Mouse (Mus musculus) lung, embryonic 14.5 days (tissue): ENCODE measurements around the gene Gpr1. TPM values are rescaled to one million over a fixed set of nuclear protein-coding genes. Genes with fewer than 3 reads are reported as not detected.
A peak's percentile ranks its signal among the peaks of the same experiment; 100 is the strongest.

Experiments used
- ATAC-seq: fragments of 200-750 bp; cut with Nextera tagmentation; 2 replicates; pipeline ENCODE4 v1.8.0; 2017; ENCODE audit warnings: mild to moderate bottlenecking, moderate TSS enrichment, moderate library complexity; ENCODE audit not compliant: insufficient read depth
- DNase-seq: peaks from one replicate; pipeline ENCODE4 v3.0.0-alpha.2; 2015
- H3K27ac ChIP-seq: fragments of 300-500 bp; sonication (generic); 2 replicates; pipeline ENCODE4 v1.5.1; 2014; ENCODE audit warnings: low read depth, mild to moderate bottlenecking, moderate library complexity
- H3K27me3 ChIP-seq: fragments of 300-500 bp; sonication (generic); 2 replicates; pipeline ENCODE4 v1.6.1; 2014; ENCODE audit warnings: low read length, control low read depth; ENCODE audit not compliant: insufficient read depth
- H3K36me3 ChIP-seq: fragments of 300-500 bp; sonication (generic); 2 replicates; pipeline ENCODE4 v1.6.1; 2014; ENCODE audit warnings: control low read depth; ENCODE audit not compliant: insufficient read depth
- H3K4me1 ChIP-seq: fragments of 300-500 bp; sonication (generic); 2 replicates; pipeline ENCODE4 v1.6.1; 2014; ENCODE audit warnings: antibody characterized with exemption, control low read depth; ENCODE audit not compliant: insufficient read depth
- H3K4me2 ChIP-seq: fragments of 300-500 bp; sonication (generic); 2 replicates; pipeline ENCODE4 v1.6.1; 2014; ENCODE audit warnings: mild to moderate bottlenecking
- H3K4me3 ChIP-seq: fragments of 300-500 bp; sonication (generic); 2 replicates; pipeline ENCODE4 v1.5.1; 2014; ENCODE audit warnings: low read depth, low read length
- H3K9ac ChIP-seq: fragments of 300-500 bp; sonication (generic); 2 replicates; pipeline ENCODE4 v1.6.1; 2014
- H3K9me3 ChIP-seq: fragments of 300-500 bp; sonication (generic); 2 replicates; pipeline ENCODE4 v1.6.1; 2016; ENCODE audit warnings: low read depth, low read length, control low read depth
- CTCF ChIP-seq: IDR thresholded peaks from 2 replicates; pipeline ENCODE4 v1.5.1; 2016; ENCODE audit warnings: antibody characterized with exemption, low read depth
- WGBS: fragments of 180-500 bp; shearing (Covaris S2); extraction: QIAGEN DNeasy Blood & Tissue Kit; methylation state at CpG from one replicate; pipeline ENCODE4 v1.1.7; 2014; 5-methylcytosine and 5-hydroxymethylcytosine counted together
- polyA plus RNA-seq: library from polyadenylated mRNA; unstranded; fragments of >200 nt; fragmentation: Nextera tagmentation; extraction: Ambion mirVana; gene quantifications from 2 replicates; pipeline ENCODE4 v1.2.1, GENCODE M21; 2014

Gene Gpr1
- polyA plus RNA-seq, 1 experiment from 2014 or later, result not detected

- WGBS, result 11% methylated on average over 5 of the region's 5 CpGs
- H3K4me1 ChIP-seq, result no peaks in the 10 kb centered on the region
- H3K36me3 ChIP-seq, result no peaks in the 10 kb centered on the region
- no peak overlapping the region for H3K4me3 ChIP-seq
- DNase-seq (peak; percentile 16), ATAC-seq (no peak)
- H3K4me2 ChIP-seq, result no peak overlapping the region
- H3K9ac ChIP-seq, result no peak overlapping the region
- no peaks in the 10 kb centered on the region for H3K9me3 ChIP-seq
- H3K27me3 ChIP-seq, result peaks cover 82% of the 10 kb centered on the region
- TF ChIP-seq CTCF, result no peak
- no peak overlapping the region for H3K27ac ChIP-seq
Observed at GRCm38 (mm10) chr1:63256083-63256482, 41.7 kb upstream of the Gpr1 start.

GRCm38 (mm10) chr1:63255101-63255500, 40.8 kb upstream of the Gpr1 start:
- H3K9me3 ChIP-seq, result no peaks in the 10 kb centered on the region
- ATAC-seq (no peak), DNase-seq (peak; percentile 73)
- H3K27ac ChIP-seq, result no peak overlapping the region
- no peaks in the 10 kb centered on the region for H3K4me1 ChIP-seq
- H3K9ac ChIP-seq, result no peak overlapping the region
- no peak overlapping the region for H3K4me3 ChIP-seq
- WGBS, result 26% methylated on average over 4 of the region's 4 CpGs
- no peak overlapping the region for H3K4me2 ChIP-seq
- no peak for TF ChIP-seq CTCF
- no peaks in the 10 kb centered on the region for H3K36me3 ChIP-seq
- peaks cover 84% of the 10 kb centered on the region for H3K27me3 ChIP-seq

GRCm38 (mm10) chr1:63253291-63253690, 38.9 kb upstream of the Gpr1 start:
- peaks cover 89% of the 10 kb centered on the region for H3K27me3 ChIP-seq
- no peaks in the 10 kb centered on the region for H3K36me3 ChIP-seq
- peaks cover 3% of the 10 kb centered on the region; the same call in 1 of the 2 replicates for H3K9me3 ChIP-seq
- whole genome bisulfite sequencing, result 37% methylated on average over 5 of the region's 5 CpGs
- no peak overlapping the region for H3K9ac ChIP-seq
- no peak for TF ChIP-seq CTCF
- ATAC-seq, result no peak
- no peak for DNase-seq
- H3K4me2 ChIP-seq, result no peak overlapping the region
- H3K4me1 ChIP-seq, result no peaks in the 10 kb centered on the region
- no peak overlapping the region for H3K27ac ChIP-seq
- no peak overlapping the region for H3K4me3 ChIP-seq

DNA sequence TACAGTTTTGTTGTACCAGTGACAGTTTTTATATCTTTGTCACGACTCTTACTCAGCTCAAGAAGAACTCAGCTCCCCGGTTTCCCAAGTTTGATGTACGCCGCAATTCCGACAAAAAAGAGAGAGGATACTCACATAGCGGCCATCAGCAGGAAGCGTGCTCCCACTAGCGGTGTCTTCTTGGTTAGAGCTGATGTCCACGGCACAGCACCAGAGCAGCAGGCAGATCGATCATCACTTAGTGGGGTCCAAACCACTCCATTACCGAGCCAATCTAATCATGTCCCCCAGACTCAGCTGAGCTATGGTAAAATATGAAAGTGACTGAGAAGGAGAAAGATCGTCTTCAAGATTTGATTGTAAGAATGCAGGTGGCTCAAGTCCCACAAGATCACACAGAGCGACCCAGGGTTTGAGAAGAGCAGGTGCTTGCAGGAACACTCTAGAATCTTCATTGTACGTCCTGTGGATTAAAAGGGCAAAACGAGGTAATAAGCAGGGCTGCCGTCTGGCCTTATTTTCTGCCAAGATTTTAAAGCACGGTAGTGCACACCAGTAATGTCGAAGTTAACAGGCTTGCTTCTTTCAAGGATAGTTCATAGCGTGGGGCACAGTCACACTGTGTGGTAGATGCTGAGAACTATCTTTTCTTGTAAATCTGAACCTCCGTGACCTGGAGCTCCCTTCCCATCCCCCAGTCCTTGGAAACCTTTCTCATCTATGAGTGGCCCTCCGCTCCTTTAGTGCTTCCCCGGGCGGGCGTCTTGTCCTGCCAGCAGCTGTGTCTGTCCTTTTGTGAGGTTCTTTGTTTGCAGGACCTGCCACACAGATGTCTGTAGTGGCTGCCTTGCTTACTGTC, 38.2 kb upstream of the Gpr1 start:
- ATAC-seq (peak; percentile 39; the same call in 1 of the 2 replicates), DNase-seq (peak; percentile 47)
- no peaks in the 10 kb centered on the region for H3K4me1 ChIP-seq
- no peak overlapping the region for H3K4me3 ChIP-seq
- no peaks in the 10 kb centered on the region for H3K36me3 ChIP-seq
- 37% methylated on average over 24 of the region's 24 CpGs for WGBS
- no peak overlapping the region for H3K4me2 ChIP-seq
- H3K9ac ChIP-seq, result no peak overlapping the region
- H3K27ac ChIP-seq, result no peak overlapping the region
- H3K9me3 ChIP-seq, result peaks cover 3% of the 10 kb centered on the region; the same call in 1 of the 2 replicates
- peaks cover 91% of the 10 kb centered on the region for H3K27me3 ChIP-seq
- peak; percentile 45 for TF ChIP-seq CTCF

DNA sequence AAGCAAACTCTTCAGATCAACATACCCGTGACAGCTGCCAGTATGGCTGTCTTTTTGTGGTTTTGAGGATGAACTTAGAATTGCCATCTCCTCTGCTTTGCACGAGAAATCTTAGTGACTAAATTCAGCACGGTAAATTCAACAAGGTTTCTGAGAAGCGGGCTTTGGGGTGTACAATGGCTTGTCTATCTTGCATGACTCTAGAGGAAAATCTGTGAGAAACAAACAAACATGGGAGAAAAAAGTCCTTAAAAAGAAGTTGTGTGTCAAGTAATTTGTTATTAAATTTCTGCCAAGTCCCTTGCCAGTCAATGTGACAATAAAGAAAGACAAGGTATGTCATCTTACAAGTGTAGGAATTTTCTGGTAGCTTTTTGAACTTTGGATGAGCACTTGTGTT, 34.9 kb upstream of the Gpr1 start:
- no peaks in the 10 kb centered on the region for H3K36me3 ChIP-seq
- no peak overlapping the region for H3K9ac ChIP-seq
- H3K4me2 ChIP-seq, result no peak overlapping the region
- H3K9me3 ChIP-seq, result peaks cover 3% of the 10 kb centered on the region; the same call in 1 of the 2 replicates
- 48% methylated on average over 4 of the region's 4 CpGs for WGBS
- TF ChIP-seq CTCF, result no peak
- no peaks in the 10 kb centered on the region for H3K4me1 ChIP-seq
- no peak for ATAC-seq
- no peak for DNase-seq
- H3K27me3 ChIP-seq, result peaks cover 80% of the 10 kb centered on the region
- H3K4me3 ChIP-seq, result no peak overlapping the region
- H3K27ac ChIP-seq, result no peak overlapping the region

- no peak for TF ChIP-seq CTCF
- DNase-seq (no peak), ATAC-seq (0 out of 2 replicates have a peak, but pooled peaks have one; percentile 12)
- Histone ChIP-seq H3K4me2 (peak overlapping the region; percentile 58), H3K4me3 (peak overlapping the region; percentile 28), H3K27ac (no peak overlapping the region), H3K9ac (no peak overlapping the region), H3K36me3 (no peaks in the 10 kb centered on the region), H3K4me1 (no peaks in the 10 kb centered on the region), H3K9me3 (peaks cover 3% of the 10 kb centered on the region; the same call in 1 of the 2 replicates), H3K27me3 (peaks cover 72% of the 10 kb centered on the region)
- WGBS, result 3% methylated on average over 44 of the region's 44 CpGs
Observed at GRCm38 (mm10) chr1:63248360-63248851, 34.1 kb upstream of the Gpr1 start.

- 1% methylated on average over 18 of the region's 18 CpGs for WGBS
- no peak overlapping the region for H3K9ac ChIP-seq
- H3K4me1 ChIP-seq, result no peaks in the 10 kb centered on the region
- peak overlapping the region; percentile 28 for H3K4me3 ChIP-seq
- no peak for TF ChIP-seq CTCF
- peaks cover 3% of the 10 kb centered on the region; the same call in 1 of the 2 replicates for H3K9me3 ChIP-seq
- H3K27ac ChIP-seq, result no peak overlapping the region
- peak overlapping the region; percentile 58 for H3K4me2 ChIP-seq
- H3K36me3 ChIP-seq, result no peaks in the 10 kb centered on the region
- peaks cover 69% of the 10 kb centered on the region for H3K27me3 ChIP-seq
- no peak for DNase-seq
- ATAC-seq, result peak; percentile 24; the same call in 1 of the 2 replicates
Observed at GRCm38 (mm10) chr1:63247831-63248359, 33.6 kb upstream of the Gpr1 start.
